In the genomic region with DNA sequence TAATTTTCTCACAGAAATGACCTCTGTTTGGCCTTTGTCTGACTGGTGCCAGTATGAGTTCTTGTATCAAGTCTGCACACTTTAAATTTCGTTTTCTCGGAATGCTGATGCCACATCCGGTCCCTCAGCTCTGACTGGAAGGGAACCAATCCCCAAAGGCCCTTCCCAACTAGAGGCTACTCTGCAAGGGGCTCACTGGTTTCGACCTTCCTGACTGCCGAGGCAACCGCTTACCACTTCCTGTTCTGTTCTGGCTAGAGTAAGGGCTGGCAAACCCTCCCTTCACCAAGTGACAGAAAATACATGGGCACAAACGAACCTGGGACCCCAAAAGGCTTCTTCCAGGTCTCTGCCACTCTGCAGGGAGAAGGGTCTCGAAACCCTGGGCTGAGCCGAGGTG, we compare ENCODE assay signal across 13 mouse cellular contexts. TPM values are rescaled to one million over a fixed set of nuclear protein-coding genes. Genes with fewer than 3 reads are reported as not detected.
A peak's percentile ranks its signal among the peaks of the same experiment; 100 is the strongest.
DNase-seq lines count a peak whose midpoint lies in the region; ATAC-seq and TF ChIP-seq lines count a peak whose summit lies in the region.
"Had no signal": no experiment of that assay in that cellular context is flagged by ENCODE, and none has a peak within 500 bp of the region (broad histone marks: within the 10 kb centered on the region; RNA-seq: fewer than 3 reads in every experiment).

No protein-coding gene starts in this region.

- peak; percentile 44 to 62 for DNase-seq in CD8-positive naive resting alpha-beta T cell, adult 2 months (ENCODE audit: low read depth in 2 of 2, low spot score in 2 of 2)
- DNase-seq in liver = peak; percentile 59
- peak in 1 of 2 experiments; percentile 70 for DNase-seq in spleen, adult 2 months (ENCODE audit: low read depth in 1 of 2, low spot score in 2 of 2)
- no peak for DNase-seq in hindbrain, postnatal 0 days (ENCODE audit: low spot score)
- DNase-seq in testis, postnatal 10 days (ENCODE audit: low spot score) = no peak
- DNase-seq: embryo, embryonic 11 days; kidney, postnatal 10 days had no signal

- no peak for ATAC-seq in erythroblast, adult 5-6 weeks (replicated peaks; ENCODE audit: low FRiP score, poor library complexity, severe bottlenecking)
- no peak for ATAC-seq in hindbrain, postnatal 0 days
- no peak for ATAC-seq in forebrain, embryonic 12.5 days (ENCODE audit: low FRiP score)

- no peak overlapping the region for H3K9ac ChIP-seq in hindbrain, postnatal 0 days (replicated peaks; ENCODE audit: low read length)
- no peak overlapping the region for H3K9ac ChIP-seq in forebrain, embryonic 12.5 days
- H3K9ac ChIP-seq: limb, embryonic 15.5 days; neural tube, embryonic 13.5 days had no signal

- WGBS in spleen, adult 2 months = under 1% methylated on average over 9 of the region's 9 CpGs
- 81% methylated on average over 9 of the region's 9 CpGs for WGBS in hindbrain, postnatal 0 days
- 82% methylated on average over 9 of the region's 9 CpGs for WGBS in forebrain, embryonic 12.5 days

- peaks cover 26% of the 10 kb centered on the region for H3K36me3 ChIP-seq in erythroblast, embryonic 14.5 days (ENCODE audit: control insufficient read depth)
- peaks cover 9% of the 10 kb centered on the region for H3K36me3 ChIP-seq in spleen, adult 2 months (ENCODE audit: control insufficient read depth, insufficient read depth, low read length)
- no peaks in the 10 kb centered on the region for H3K36me3 ChIP-seq in hindbrain, postnatal 0 days (ENCODE audit: insufficient read depth, low read length)
- no peaks in the 10 kb centered on the region for H3K36me3 ChIP-seq in forebrain, embryonic 12.5 days (replicated peaks)
- H3K36me3 ChIP-seq: limb, embryonic 15.5 days; neural tube, embryonic 13.5 days had no signal

- H3K4me3 ChIP-seq in erythroblast, embryonic 14.5 days (replicated peaks) = peak overlapping the region; percentile 69
- H3K4me3 ChIP-seq in spleen, adult 2 months (ENCODE audit: extremely low read depth, insufficient read depth, insufficient read length) = peak overlapping the region; percentile 69
- no peak overlapping the region for H3K4me3 ChIP-seq in hindbrain, postnatal 0 days (ENCODE audit: low read length)
- H3K4me3 ChIP-seq in forebrain, embryonic 12.5 days (replicated peaks) = no peak overlapping the region
- H3K4me3 ChIP-seq: limb, embryonic 15.5 days; neural tube, embryonic 13.5 days had no signal

- no peak for TF ChIP-seq POLR2A in spleen, adult 2 months (IDR thresholded peaks at IDR 0.05; ENCODE audit: low read depth, low read length)

- TF ChIP-seq CTCF in spleen, adult 2 months (IDR thresholded peaks at IDR 0.05; ENCODE audit: extremely low read depth, insufficient read depth, insufficient read length, insufficient replicate concordance) = no peak
- no peak for TF ChIP-seq CTCF in hindbrain, postnatal 0 days (IDR thresholded peaks at IDR 0.05; ENCODE audit: low read depth)

- no peak overlapping the region for H3K4me2 ChIP-seq in hindbrain, postnatal 0 days (ENCODE audit: low read depth, low read length)
- no peak overlapping the region for H3K4me2 ChIP-seq in forebrain, embryonic 12.5 days
- H3K4me2 ChIP-seq: limb, embryonic 15.5 days; neural tube, embryonic 13.5 days had no signal

- no peaks in the 10 kb centered on the region for H3K9me3 ChIP-seq in erythroblast, embryonic 14.5 days (ENCODE audit: control insufficient read depth, low read length)
- no peaks in the 10 kb centered on the region for H3K9me3 ChIP-seq in hindbrain, postnatal 0 days (ENCODE audit: low read length)
- H3K9me3 ChIP-seq in forebrain, embryonic 12.5 days = no peaks in the 10 kb centered on the region
- H3K9me3 ChIP-seq: limb, embryonic 15.5 days; neural tube, embryonic 13.5 days had no signal

- H3K27ac ChIP-seq in spleen, adult 2 months (ENCODE audit: insufficient read depth, low read length) = peak overlapping the region; percentile 97
- H3K27ac ChIP-seq in hindbrain, postnatal 0 days = no peak overlapping the region
- no peak overlapping the region for H3K27ac ChIP-seq in forebrain, embryonic 12.5 days
- H3K27ac ChIP-seq: limb, embryonic 15.5 days; neural tube, embryonic 13.5 days had no signal

- no peaks in the 10 kb centered on the region for H3K27me3 ChIP-seq in erythroblast, embryonic 14.5 days (ENCODE audit: control insufficient read depth)
- H3K27me3 ChIP-seq in spleen, adult 2 months (ENCODE audit: control insufficient read depth, insufficient read depth, low read length) = no peaks in the 10 kb centered on the region
- H3K27me3 ChIP-seq in hindbrain, postnatal 0 days (ENCODE audit: insufficient read depth, low read length) = no peaks in the 10 kb centered on the region
- H3K27me3 ChIP-seq in forebrain, embryonic 12.5 days = 0 out of 2 replicates have a peak, but pooled peaks cover 7% of the 10 kb centered on the region
- H3K27me3 ChIP-seq: limb, embryonic 15.5 days; neural tube, embryonic 13.5 days had no signal

- H3K4me1 ChIP-seq in erythroblast, embryonic 14.5 days (ENCODE audit: control insufficient read depth) = peaks cover 61% of the 10 kb centered on the region
- peaks cover 29% of the 10 kb centered on the region; the same call in 1 of the 2 replicates for H3K4me1 ChIP-seq in spleen, adult 2 months (ENCODE audit: control insufficient read depth, insufficient read depth, insufficient read length)
- no peaks in the 10 kb centered on the region for H3K4me1 ChIP-seq in hindbrain, postnatal 0 days (ENCODE audit: insufficient read depth, low read length)
- no peaks in the 10 kb centered on the region for H3K4me1 ChIP-seq in forebrain, embryonic 12.5 days
- H3K4me1 ChIP-seq: limb, embryonic 15.5 days; neural tube, embryonic 13.5 days had no signal

RNA-seq across cellular contexts. Expression of a gene that starts 1.6 kb away (rescaled TPM):
- polyA plus RNA-seq in erythroblast, embryonic 14.5 days (2012) = 0.50 and 0.74 TPM in 2 replicates
- total RNA-seq in erythroblast, adult 5-6 weeks (2015; ENCODE audit: low replicate concordance) = 13.4 and 26.1 TPM in 2 replicates
- 13.8 and 15.1 TPM in 2 replicates for total RNA-seq in erythroblast, adult 5-6 weeks (2017; ENCODE audit: low replicate concordance)
- polyA plus RNA-seq in spleen, adult 2 months (2012; rRNA removed) = 56.4 and 66.7 TPM in 2 replicates
- 0.11 and 1.8 TPM in 2 replicates for total RNA-seq in hindbrain, postnatal 0 days (2014; rRNA removed)
- 0.08 and 0.09 TPM in 2 replicates for polyA plus RNA-seq in hindbrain, postnatal 0 days (2015; fragmentation: Nextera tagmentation; extraction: Ambion mirVana)
- polyA plus RNA-seq in forebrain, embryonic 12.5 days (2016; fragmentation: Nextera tagmentation; extraction: Ambion mirVana) = 0.11 and 0.23 TPM in 2 replicates
- polyA plus RNA-seq: neural tube, embryonic 13.5 days had no signal

RNA-seq across cellular contexts. Expression of a gene that starts 15.1 kb away (rescaled TPM):
- polyA plus RNA-seq in erythroblast, embryonic 14.5 days (2012) = 0.02 TPM in 1 of 2 replicates, not detected in the other
- total RNA-seq in erythroblast, adult 5-6 weeks (2015; ENCODE audit: low replicate concordance) = 17.5 and 20.1 TPM in 2 replicates
- total RNA-seq in erythroblast, adult 5-6 weeks (2017; ENCODE audit: low replicate concordance) = 7.0 and 7.2 TPM in 2 replicates
- polyA plus RNA-seq in spleen, adult 2 months (2012; rRNA removed) = 9.1 and 11.5 TPM in 2 replicates
- total RNA-seq in hindbrain, postnatal 0 days (2014; rRNA removed) = 0.05 TPM in 1 of 2 replicates, not detected in the other
- not detected in 2 replicates for polyA plus RNA-seq in hindbrain, postnatal 0 days (2015; fragmentation: Nextera tagmentation; extraction: Ambion mirVana)
- polyA plus RNA-seq in forebrain, embryonic 12.5 days (2016; fragmentation: Nextera tagmentation; extraction: Ambion mirVana) = 0.13 TPM in 1 of 2 replicates, not detected in the other
- total RNA-seq: gastrocnemius, adult 8-10 months had no signal

RNA-seq across cellular contexts. Expression of a gene that starts 36.8 kb away (rescaled TPM):
- 0.06 and 0.27 TPM in 2 replicates for polyA plus RNA-seq in erythroblast, embryonic 14.5 days (2012)
- total RNA-seq in erythroblast, adult 5-6 weeks (2015; ENCODE audit: low replicate concordance) = 5.0 and 5.4 TPM in 2 replicates
- 5.7 and 8.1 TPM in 2 replicates for total RNA-seq in erythroblast, adult 5-6 weeks (2017; ENCODE audit: low replicate concordance)
- 50.3 and 50.6 TPM in 2 replicates for polyA plus RNA-seq in spleen, adult 2 months (2012; rRNA removed)
- not detected in 2 replicates for total RNA-seq in hindbrain, postnatal 0 days (2014; rRNA removed)
- polyA plus RNA-seq in hindbrain, postnatal 0 days (2015; fragmentation: Nextera tagmentation; extraction: Ambion mirVana) = 0.19 and 0.66 TPM in 2 replicates
- polyA plus RNA-seq in forebrain, embryonic 12.5 days (2016; fragmentation: Nextera tagmentation; extraction: Ambion mirVana) = 0.26 and 0.41 TPM in 2 replicates
- total RNA-seq: gastrocnemius, adult 8-10 months had no signal

RNA-seq across cellular contexts. Expression of a gene that starts 45.3 kb away (rescaled TPM):
- 0.22 and 0.46 TPM in 2 replicates for polyA plus RNA-seq in erythroblast, embryonic 14.5 days (2012)
- 1.9 and 3.1 TPM in 2 replicates for total RNA-seq in erythroblast, adult 5-6 weeks (2015; ENCODE audit: low replicate concordance)
- 2.6 and 3.2 TPM in 2 replicates for total RNA-seq in erythroblast, adult 5-6 weeks (2017; ENCODE audit: low replicate concordance)
- polyA plus RNA-seq in spleen, adult 2 months (2012; rRNA removed) = 1.0 and 2.5 TPM in 2 replicates
- 14.5 and 18.0 TPM in 2 replicates for total RNA-seq in hindbrain, postnatal 0 days (2014; rRNA removed)
- 9.0 and 9.4 TPM in 2 replicates for polyA plus RNA-seq in hindbrain, postnatal 0 days (2015; fragmentation: Nextera tagmentation; extraction: Ambion mirVana)
- polyA plus RNA-seq in forebrain, embryonic 12.5 days (2016; fragmentation: Nextera tagmentation; extraction: Ambion mirVana) = 2.4 TPM in 2 replicates

RNA-seq across cellular contexts. Expression of a gene that starts 53.3 kb away (rescaled TPM):
- polyA plus RNA-seq in erythroblast, embryonic 14.5 days (2012) = not detected in 2 replicates
- total RNA-seq in erythroblast, adult 5-6 weeks (2015; ENCODE audit: low replicate concordance) = 47.6 and 61.3 TPM in 2 replicates
- 26.4 and 57.7 TPM in 2 replicates for total RNA-seq in erythroblast, adult 5-6 weeks (2017; ENCODE audit: low replicate concordance)
- polyA plus RNA-seq in spleen, adult 2 months (2012; rRNA removed) = 1.8 and 2.2 TPM in 2 replicates
- not detected in 2 replicates for total RNA-seq in hindbrain, postnatal 0 days (2014; rRNA removed)
- polyA plus RNA-seq in hindbrain, postnatal 0 days (2015; fragmentation: Nextera tagmentation; extraction: Ambion mirVana) = not detected in 2 replicates
- polyA plus RNA-seq in forebrain, embryonic 12.5 days (2016; fragmentation: Nextera tagmentation; extraction: Ambion mirVana) = not detected in 2 replicates
- total RNA-seq: gastrocnemius, adult 8-10 months had no signal

Comparison
In these comparisons a context has a peak if more than half of its experiments do, and no peak if none do; other contexts are left out.
1. H3K4me3 ChIP-seq: peak in erythroblast, embryonic 14.5 days (single experiment) and spleen, adult 2 months (single experiment); none in hindbrain, postnatal 0 days (single experiment) and forebrain, embryonic 12.5 days (single experiment).
2. DNase-seq: peak in CD8-positive naive resting alpha-beta T cell, adult 2 months (2 of 2) and liver (single experiment); none in hindbrain, postnatal 0 days (single experiment) and testis, postnatal 10 days (single experiment).
3. RNA of a gene that starts 1.6 kb away (polyA plus RNA-seq): 56.4 to 66.7 TPM in spleen, adult 2 months; 0.50 to 0.74 TPM in erythroblast, embryonic 14.5 days, 0.11 to 0.23 TPM in forebrain, embryonic 12.5 days and 0.08 to 0.09 TPM in hindbrain, postnatal 0 days; every median in the first group is over 10 times any median in the second.
4. RNA of a gene that starts 36.8 kb away (polyA plus RNA-seq): 50.3 to 50.6 TPM in spleen, adult 2 months; 0.26 to 0.41 TPM in forebrain, embryonic 12.5 days, 0.06 to 0.27 TPM in erythroblast, embryonic 14.5 days and 0.19 to 0.66 TPM in hindbrain, postnatal 0 days; every median in the first group is over 10 times any median in the second.